Mouse (Mus musculus) bone marrow, adult 2 months (tissue): Measurements from ENCODE around the gene Epha4.

Experiments
- CTCF ChIP-seq: fragments of 200-500 bp; IDR thresholded peaks from 2 replicates; pipeline ENCODE4 v1.5.1; 2011; ENCODE audit warnings: low read length, control low read depth; ENCODE audit not compliant: control insufficient read depth, insufficient read depth
- POLR2A ChIP-seq: fragments of 200-500 bp; IDR thresholded peaks from 2 replicates; pipeline ENCODE4 v1.6.1; 2011; ENCODE audit warnings: low read depth, mild to moderate bottlenecking, control low read depth, low read length, borderline replicate concordance; ENCODE audit not compliant: control insufficient read depth

- TF ChIP-seq CTCF: no peak
- TF ChIP-seq POLR2A: no peak
Measured at GRCm38 (mm10) chr1:77493841-77494635, 20.9 kb downstream of the Epha4 start.
